Mouse (Mus musculus): ENCODE measurements around the gene Wdr78. TPM values are rescaled to one million over a fixed set of nuclear protein-coding genes. Genes with fewer than 3 reads are reported as not detected.

Gene Wdr78
- polyA plus RNA-seq (2012; rRNA removed): 2.1 and 3.4 TPM in 2 replicates

GRCm38 (mm10) chr4:103114184-103115111 is at the start of gene Wdr78, which contains the start of gene Mier1:
Gene Wdr78 (minus strand): TSS chr4:103114555.
Gene Mier1 (plus strand): TSS chr4:103114390.

GRCm38 (mm10) chr4:103026621-103027020 is 87.7 kb downstream of the Wdr78 start, which contains the start of gene Insl5:
Gene Insl5 (minus strand): TSS chr4:103026842.

Other genes starting within 250 kb of the Wdr78 start
- gene Tctex1d1, start 135.9 kb downstream of the Wdr78 start, polyA plus RNA-seq (2012; rRNA removed): 0.22 and 0.59 TPM in 2 replicates
- gene Insl5, start 87.7 kb downstream of the Wdr78 start, polyA plus RNA-seq (2012; rRNA removed): not detected in 2 replicates
- gene Mier1, start 165 bp downstream of the Wdr78 start, polyA plus RNA-seq (2012; rRNA removed): 11.2 and 16.6 TPM in 2 replicates
- 7.1 and 14.3 TPM in 2 replicates for gene Slc35d1, start 100.6 kb upstream of the Wdr78 start, polyA plus RNA-seq (2012; rRNA removed)
- gene 4921539E11Rik, start 176.3 kb upstream of the Wdr78 start, polyA plus RNA-seq (2012; rRNA removed): not detected in 2 replicates
- 7.2 and 7.6 TPM in 2 replicates for gene Oma1, start 199.3 kb upstream of the Wdr78 start, polyA plus RNA-seq (2012; rRNA removed)